Mouse (Mus musculus): ENCODE data around the gene Actg2. TPM values are rescaled to one million over a fixed set of nuclear protein-coding genes. Genes with fewer than 3 reads are reported as not detected.
A peak's percentile ranks its signal among the peaks of the same experiment; 100 is the strongest.

Gene Actg2
- total RNA-seq, 4 experiments from 2014 or later = 0.28 to 0.52 (median 0.30) TPM; not detected in 1

DNA sequence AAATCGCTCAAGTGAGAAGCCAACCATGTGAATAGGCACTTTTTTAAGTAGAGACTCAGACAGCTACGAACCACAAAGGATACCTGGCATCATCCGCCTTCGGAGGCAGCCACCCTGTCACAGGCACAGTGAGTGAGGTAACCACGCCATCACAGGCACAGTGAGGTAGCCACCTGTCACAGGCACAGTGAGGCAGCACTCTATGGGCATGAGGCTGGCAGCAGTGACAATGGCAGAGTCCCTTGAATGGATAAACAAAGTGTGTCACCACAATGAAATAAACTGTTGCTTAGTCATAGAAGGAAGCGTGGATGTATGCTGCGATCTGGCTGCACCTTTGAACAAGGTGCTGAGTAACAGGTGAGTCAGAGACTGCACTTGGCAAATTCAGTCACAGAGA is 57.4 kb downstream of the Actg2 start:
- no peak for DNase-seq

GRCm38 (mm10) chr6:83478217-83478616 is 57.8 kb downstream of the Actg2 start:
- DNase-seq = no peak

DNA sequence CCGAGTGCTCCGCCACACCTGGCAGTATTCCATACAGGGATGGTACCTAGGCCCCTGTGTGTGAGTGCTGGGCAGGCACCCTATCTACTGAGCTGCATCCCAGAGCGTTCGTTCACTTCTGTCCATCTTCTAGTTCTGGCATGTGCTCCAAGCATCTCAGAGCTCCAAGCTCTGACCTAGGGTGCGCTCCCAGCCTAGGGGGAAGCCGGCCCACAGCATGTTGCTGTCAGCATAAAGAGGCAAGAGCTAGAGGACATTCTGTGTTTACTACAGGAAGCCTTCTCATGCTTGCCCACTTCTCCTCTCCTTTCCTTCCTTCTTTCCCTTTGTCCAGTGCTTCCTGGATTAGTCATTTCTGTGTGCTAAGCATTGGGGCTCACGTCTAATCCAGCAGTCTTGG is 60.6 kb downstream of the Actg2 start:
- DNase-seq = no peak

DNA sequence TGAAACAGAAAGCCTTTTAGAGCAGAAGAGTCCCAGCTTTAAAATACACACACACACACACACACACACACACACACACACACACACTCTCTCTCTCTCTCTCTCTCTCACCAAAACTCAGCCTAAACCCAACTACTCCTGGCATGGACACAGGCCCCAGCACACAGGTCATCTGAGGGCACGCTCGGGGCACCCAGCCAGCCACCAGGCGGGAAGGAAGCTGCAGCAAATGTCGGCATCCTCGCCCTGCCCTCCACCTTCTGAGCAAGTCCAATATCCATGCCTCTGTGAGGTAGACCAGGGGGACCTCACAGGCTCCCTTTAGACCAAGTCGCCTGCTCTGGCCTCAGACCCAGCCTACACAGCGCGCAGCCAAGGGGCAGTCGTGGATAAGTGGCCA is 62.8 kb downstream of the Actg2 start:
- peak; percentile 37 for DNase-seq

DNA sequence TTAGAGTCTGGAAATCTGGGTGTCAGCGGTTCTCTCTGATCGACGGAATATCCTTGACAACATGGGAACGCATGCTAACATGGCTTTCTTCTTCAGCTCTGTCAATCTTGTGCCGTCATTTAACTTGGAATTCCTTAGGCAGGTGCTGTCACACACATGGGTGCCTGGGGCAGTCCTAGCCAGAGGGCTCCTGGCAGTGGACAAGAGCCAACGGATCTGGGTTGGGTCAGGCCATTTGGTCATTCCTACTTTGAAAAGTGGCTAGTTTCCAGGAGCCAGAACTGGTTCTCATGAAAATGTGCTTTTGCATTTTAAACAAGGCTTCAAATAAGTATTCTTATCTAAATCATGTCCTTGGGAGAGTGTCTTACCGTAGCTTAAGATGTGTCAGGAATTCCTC is 64.3 kb downstream of the Actg2 start:
- no peak for DNase-seq

DNA sequence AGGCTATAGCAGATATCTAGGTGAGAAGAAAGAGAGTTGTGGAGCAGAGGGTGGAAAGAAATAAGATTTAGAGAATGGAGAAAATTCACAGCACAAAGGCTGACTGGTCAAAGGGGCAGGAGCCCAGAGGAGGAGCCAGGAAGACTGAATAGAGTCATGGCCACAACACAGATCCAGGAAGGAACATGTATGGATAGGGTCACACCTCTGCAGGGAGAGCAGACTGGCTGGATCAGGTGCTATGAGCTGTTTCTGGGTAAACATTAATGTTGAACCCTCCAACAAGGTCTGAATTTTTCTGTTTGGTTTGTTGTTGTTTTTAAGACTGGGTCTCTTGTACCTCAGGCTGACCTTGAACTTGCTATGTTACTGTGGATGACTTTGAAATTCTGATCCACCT is 72.1 kb downstream of the Actg2 start:
- DNase-seq = no peak

Other genes with a start within 250 kb of the Actg2 start
- 10 to 100 TPM; 14.4 to 19.3 (median 17.6) TPM for gene Mthfd2, start 210.4 kb downstream of the Actg2 start, total RNA-seq (2022)
- gene Mob1a, start 210.2 kb downstream of the Actg2 start, total RNA-seq (2022) = 10 to 100 TPM; 66.9 to 77.3 (median 71.4) TPM
- 100 to 1,000 TPM in 3 of 4 experiments, 10 to 100 TPM in 1; 94.1 to 174 (median 137) TPM for gene Bola3, start 187.1 kb downstream of the Actg2 start, total RNA-seq (2022)
- gene Tet3, start 77.2 kb downstream of the Actg2 start, total RNA-seq (2022) = 10 to 100 TPM; 24.3 to 40.5 (median 35.3) TPM
- 10 to 100 TPM; 46.1 to 62.6 (median 54.7) TPM for gene Dguok, start 29.3 kb downstream of the Actg2 start, total RNA-seq (2022)
- 10 to 100 TPM; 24.0 to 33.4 (median 28.3) TPM for gene Stambp, start 36.5 kb upstream of the Actg2 start, total RNA-seq (2022)
- not detected for gene Clec4f, start 119.9 kb upstream of the Actg2 start, total RNA-seq (2022)
- gene Cd207, start 141.6 kb upstream of the Actg2 start, total RNA-seq (2022) = under 1 TPM in 2 of 4 experiments, not detected in 2; 0.20 to 0.22 TPM
- not detected for gene Vax2, start 175.0 kb upstream of the Actg2 start, total RNA-seq (2022)
- not detected for gene Atp6v1b1, start 206.7 kb upstream of the Actg2 start, total RNA-seq (2022)
- under 1 TPM in 2 of 4 experiments, not detected in 2; 0.37 to 0.38 TPM for gene Ankrd53, start 226.4 kb upstream of the Actg2 start, total RNA-seq (2022)
- gene Tex261, start 239.5 kb upstream of the Actg2 start, total RNA-seq (2022) = 100 to 1,000 TPM; 121 to 139 (median 124) TPM